Mouse (Mus musculus) right cerebral cortex, postnatal 25 days (tissue): ENCODE results near the gene Coro1a.
"Not testable (repeated sequence)": the region's sequence is repeated elsewhere in the genome, so short reads cannot be mapped to it uniquely, and the experiment has no call there.

ENCODE experiments used
- DNase-seq: peaks from one replicate; pipeline ENCODE4 v3.0.0; 2022

The Coro1a gene

DNA sequence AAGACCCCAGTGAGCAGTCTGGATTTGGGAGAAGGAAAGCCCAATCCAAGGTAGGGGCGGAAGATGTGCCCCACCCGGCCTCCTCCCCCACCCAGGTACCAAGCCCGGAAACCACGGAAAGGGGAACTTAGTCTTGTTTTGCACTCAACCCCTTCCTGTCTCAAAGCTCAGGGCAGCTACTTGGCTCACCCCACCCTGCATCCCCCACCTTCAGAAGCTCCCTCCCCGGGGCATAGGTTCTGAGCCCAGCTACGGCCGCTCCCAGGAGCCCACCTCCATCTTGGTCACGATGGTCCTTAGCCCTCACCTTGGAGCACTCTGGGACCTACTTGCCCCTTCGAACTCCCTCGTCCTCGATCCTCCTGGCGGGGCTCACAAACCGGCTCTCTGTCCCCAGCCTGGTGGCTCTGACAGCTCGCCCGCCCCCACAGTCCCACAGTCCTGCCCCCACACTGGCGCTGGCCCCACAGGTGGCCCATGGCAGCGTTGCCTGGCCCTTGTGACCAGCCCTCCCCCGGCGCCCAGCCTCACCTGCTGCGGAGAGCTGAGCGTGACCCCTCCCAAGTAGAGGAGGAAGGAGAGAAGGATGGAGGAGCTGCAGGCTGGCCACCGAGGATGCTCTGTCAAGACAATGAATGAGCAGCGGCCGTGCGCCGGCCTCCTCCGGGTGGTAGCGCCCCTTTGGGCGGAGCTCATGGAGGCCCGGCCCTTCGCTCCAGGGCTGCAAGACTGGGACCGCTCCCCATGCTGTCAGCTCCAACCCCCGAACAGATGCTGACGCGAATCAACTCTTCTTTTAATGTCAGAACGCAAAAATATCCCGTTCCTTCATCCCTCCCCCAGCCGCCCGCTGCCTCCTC, 3.2 kb downstream of the Coro1a start:
- DNase-seq, result peak; percentile 92

GRCm38 (mm10) chr7:126703757-126704077, 3.9 kb downstream of the Coro1a start:
- DNase-seq, result peak; percentile 42

DNA sequence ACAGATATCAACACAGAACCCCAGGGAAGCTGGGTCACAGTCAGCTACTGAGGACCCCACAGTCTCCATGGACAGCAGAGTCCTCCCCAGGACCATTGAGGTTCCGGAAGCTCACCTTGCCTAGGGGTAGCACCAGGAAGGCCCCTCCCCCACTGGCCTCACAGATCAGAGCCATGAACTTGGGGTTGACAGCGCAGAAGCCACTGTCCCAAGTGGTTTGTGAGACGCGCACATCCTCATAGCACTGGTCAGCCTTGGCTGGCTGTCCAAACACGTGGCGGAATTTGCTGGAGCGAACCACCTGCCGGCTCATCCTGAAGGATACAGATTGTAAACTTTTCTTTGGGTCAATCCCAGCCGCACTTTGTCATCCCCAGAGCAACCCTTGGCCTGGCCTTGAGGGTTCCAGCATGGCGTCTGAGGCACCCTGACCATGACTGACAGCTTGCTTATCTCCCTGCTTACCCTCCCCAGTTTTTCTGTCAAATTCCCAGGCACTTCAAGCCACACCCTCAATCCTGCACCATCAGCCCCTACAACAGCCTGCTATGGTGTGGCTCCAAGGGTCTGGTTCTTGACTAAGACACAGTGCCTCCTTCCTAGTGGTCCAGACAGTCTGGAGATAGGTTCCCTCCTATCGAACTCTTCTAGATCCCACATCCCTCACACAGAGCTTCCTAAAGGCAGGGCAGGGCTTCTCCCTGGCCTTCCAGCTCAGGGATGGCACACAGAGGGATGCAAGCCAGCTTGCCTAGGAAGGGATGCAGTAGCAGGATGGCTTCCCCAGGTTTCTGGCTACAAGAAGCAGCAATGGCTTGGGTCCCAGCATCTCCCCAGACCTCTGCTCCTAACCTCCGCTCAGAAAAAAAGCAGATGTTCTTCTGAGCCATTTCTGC, 4.5 kb downstream of the Coro1a start:
- no peak for DNase-seq

DNA sequence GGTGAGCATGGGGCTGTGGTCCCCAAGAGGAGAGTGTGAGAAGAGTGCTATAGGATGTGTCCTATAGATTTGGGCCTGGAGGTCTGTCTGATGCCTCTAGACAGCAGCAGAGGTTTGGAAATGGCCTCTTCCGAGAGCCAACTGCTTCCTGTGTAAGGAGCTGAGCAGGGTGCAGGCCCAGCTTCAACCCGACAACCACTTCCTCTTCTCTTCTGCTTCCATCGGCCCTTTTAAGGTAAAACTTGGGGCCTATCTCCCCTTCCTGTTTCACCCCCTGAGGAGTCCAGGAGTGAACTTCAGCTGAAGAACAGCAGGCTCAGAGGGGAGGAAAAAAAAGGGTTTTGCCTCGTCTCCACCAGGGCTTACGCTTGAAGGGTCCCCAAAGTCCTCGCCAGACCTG, 5.2 kb downstream of the Coro1a start:
- DNase-seq, result no peak

GRCm38 (mm10) chr7:126701559-126702357, 5.8 kb downstream of the Coro1a start:
- DNase-seq, result no peak

DNA sequence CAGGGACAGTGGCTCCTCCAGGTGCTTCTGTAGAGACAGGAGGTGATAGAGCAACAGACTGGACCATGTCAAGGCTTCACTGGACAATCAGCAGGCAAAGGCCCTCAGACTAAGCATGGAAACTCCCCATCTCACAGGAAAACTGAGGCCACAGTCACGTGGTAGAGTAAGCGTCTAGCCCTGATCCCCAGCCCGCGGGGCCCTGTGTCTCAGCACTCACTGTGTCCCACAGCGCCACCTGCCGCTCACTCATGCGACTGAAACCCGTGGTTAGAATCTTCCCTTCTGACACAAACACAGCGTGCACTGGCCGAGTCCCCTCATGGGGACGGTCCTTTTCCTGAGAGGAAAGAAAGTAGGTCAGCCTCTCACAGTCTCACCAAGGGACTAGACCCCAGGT, 6.5 kb downstream of the Coro1a start:
- peak; percentile 87 for DNase-seq

DNA sequence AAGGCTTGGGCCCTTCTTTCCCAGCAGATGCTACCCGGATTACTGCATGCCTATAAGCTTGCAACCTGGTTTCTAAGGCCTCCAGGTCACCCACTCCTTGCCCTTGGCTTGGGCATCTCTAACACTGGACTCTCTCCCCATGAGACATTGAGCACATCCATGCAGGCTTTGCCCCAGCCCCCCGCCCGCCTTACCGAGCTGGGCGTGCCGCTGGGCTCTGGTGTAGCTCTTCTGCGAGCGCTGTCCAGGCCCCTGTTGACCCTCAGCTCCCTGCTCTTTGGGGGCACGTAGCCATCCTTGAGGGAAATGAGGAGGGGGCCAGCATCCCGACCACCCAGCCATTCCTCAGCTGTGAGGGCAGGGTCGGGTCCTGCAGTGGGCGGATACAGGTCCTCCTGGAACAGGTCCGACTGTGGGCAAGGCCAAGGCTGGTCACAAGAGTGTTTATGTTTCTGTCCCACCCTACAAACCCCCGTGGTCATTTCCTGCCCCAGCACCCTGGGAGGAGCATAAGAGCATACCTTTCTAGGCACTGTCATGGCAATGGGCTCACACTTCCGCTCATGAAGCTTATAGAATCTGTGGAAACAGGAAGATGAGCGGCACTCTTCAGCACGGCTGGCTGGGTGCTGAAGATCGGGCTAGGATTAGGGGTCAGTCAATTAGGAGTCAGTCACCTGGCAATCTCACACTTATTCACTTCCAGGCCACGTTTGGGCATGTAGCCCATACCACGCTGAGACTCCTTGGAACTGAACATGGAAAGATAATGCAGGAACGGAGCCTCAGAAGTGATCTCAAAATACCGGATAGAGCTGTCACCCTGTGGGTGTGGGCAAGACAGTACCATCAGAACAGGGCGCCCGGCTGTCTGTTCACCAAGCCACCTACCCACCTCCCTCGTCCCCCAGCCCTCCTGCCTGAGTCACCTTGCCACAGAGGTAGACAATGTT, 7.2 kb downstream of the Coro1a start:
- DNase-seq, result no peak

DNA sequence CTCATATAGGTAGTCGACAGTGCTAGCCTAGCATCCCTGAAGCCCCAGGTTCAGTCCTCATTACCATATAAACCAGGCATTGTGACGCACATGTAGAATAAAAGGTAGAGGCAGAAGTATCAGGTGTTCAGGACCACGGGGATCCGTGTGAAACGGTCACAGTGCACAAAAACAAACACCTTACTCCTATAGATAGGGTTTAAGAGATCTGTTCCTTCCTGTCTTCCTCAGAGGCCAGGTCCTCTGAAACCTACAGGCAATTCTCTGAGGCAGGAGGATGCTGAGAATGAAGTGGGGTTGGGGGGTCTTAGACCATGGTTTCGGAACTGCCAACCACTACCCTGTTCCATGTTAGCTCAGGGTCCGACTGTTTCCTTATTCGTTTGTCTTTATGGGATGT, 9.7 kb downstream of the Coro1a start:
- no peak for DNase-seq

GRCm38 (mm10) chr7:126696886-126697285, 10.7 kb downstream of the Coro1a start:
- no peak for DNase-seq

DNA sequence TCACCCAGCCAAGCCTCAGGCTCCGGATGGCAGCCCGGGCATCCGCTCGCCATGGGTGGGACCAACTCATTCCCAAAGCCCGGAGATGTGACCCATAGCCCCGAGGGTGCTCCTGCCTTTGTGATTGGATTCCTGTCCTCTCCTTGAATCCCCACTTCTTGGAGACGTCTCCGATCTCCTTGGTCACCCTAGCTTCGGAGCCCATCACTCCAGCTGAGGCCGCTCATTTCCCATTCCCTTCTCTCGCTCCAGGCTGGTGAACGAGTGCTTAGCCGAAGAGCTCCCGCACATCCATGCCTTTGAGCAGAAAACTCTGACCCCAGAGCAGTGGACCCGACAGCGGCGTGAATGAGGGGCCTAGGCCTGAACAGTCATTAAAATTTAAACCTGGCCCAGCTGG, 11.3 kb downstream of the Coro1a start:
- DNase-seq, result no peak

DNA sequence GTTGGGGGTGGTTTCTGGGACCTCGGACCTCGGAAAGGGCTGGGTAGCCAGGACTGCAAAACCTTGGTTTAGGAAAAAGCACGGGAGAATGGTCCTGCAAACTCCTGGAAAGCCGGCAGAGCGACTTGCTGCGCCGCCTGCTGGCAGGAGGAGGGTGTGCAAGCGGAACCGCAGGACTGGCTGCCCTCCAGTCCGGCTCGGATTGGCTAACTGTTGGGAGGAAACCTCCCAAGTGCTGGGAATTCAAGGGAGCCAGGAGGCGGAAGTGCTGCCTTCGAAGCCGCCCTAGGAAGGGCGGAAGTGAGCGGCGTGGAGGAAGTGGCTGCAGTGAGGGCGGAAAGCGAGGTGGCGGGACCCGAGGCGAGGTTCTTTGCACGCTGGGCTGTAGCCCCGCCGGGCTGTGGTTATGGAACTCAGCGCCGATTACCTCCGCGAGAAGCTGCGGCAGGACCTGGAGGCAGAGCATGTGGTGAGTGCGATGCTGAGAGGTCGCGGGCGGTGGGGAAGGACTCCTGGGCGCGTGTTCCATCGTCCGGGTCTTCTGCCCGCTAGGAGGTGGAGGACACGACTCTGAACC, 11.9 kb downstream of the Coro1a start, which contains the start of gene Slx1b:
TSS of gene Slx1b (minus strand) at position 154 of the 577 bp plus-strand sequence.
- DNase-seq, result peak; percentile 94

DNA sequence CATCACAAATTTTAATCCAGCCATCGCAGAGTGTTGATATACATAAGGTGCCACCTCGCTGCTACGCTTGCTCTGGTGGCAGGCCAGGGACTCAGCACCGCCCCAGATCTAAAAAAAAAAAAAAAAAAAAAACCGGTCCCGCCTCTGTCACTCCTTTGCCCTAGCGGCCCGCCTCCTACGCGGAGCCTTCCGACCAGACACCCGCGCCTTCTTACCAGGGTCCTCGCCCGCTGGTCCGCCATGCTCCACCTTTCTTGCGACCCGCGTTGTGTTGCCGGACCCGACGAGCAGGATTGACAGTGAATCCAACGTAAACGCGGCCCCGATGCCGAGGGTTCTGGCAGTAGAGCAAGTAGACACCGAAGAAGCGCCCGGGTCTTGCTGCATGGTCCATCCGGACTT, 12.4 kb downstream of the Coro1a start, which contains the start of gene Bola2:
TSS of gene Bola2 (plus strand) at position 192 of the 402 bp plus-strand sequence.
- DNase-seq, result no peak

DNA sequence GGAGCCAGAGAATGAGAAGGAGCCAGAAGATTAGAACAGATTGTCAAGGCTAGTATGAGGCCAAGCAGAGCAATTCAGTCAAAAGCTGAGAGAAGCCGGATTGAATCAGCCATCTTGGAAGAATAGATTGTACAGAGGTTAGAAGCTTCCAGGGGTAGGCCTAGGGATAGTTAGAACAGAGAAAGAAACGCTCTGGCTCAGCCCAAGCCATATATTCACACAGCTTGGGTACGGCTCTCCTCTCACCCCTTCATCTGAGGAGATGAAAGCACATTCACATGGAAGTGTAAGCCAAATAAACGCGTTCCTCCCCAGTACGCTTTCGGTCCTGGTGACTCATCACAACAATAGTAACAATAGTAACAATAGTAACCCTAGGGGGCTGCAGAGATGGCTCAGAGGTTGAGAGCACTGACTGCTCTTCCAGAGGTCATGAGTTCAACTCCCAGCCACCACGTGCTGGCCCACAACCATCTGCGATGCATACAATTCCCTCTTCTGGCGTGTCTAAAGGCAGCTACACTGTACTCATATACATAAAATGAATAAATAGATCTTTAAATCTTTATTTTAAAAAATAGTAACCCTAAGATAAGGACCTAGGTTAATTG, 13.0 kb downstream of the Coro1a start:
- no peak for DNase-seq

DNA sequence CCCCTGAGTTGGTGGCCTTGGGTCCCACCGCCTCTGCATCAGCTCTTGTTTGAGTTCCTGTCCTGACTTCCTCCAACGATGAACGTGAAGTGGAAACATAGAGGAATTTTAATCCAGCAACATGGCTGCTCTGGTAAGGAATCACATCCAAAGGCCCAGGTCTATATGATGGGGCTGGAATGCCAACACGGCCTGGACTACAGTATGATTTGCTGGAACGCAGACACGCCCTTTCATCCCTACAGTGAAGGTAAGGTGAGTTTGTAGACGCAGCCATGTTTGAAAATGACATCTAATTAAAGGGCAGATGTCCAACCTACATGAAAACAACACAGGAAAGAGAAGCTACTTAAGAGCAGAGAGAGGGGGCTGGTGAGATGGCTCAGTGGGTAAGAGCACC, 13.8 kb downstream of the Coro1a start:
- no peak for DNase-seq

GRCm38 (mm10) chr7:126693256-126693655, 14.3 kb downstream of the Coro1a start:
- DNase-seq, result peak; percentile 66

GRCm38 (mm10) chr7:126692426-126692825, 15.2 kb downstream of the Coro1a start:
- no peak for DNase-seq

DNA sequence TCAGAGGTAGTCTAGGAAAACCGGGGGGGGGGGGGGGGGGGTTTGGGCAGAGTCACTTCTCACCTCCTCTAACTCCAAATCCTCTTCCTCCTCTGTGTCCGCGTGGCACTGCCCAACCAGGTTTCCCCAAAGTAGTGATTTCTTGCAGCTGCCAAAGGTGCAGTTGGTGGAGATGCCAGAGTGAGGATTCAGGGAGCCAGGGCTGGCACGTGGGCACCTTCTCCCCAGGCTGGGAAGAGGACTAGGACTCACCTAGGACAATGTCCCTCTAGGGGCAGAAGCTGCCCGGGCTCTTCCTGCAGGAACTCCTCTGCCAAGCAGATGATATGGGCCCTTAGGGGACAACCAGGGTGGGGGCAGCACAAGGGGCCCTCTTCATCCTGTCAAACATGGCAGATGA, 15.9 kb downstream of the Coro1a start:
- no peak for DNase-seq

DNA sequence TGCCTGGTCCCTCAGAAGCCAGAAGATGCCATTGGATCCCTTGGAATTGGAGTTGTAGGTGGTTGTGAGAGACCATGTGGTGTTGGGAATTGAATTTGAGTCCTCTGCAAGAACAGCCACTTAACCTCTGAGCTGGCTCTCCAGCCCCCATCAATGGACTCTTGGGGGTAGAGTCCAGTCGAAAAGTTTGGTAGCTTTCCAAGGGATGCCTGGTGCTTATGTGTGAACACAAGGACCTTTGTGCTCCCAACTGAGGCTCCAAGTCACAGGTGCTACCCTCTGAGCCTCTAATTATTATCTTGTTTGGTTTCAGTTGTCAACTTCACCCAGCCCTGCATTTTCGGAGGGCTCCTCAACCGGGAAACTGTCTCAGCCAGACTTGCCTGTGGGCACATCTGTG, 16.9 kb downstream of the Coro1a start:
- DNase-seq, result no peak

- DNase-seq, result no peak
Observed at GRCm38 (mm10) chr7:126689021-126689420, 18.6 kb downstream of the Coro1a start.

GRCm38 (mm10) chr7:126688156-126688555, 19.4 kb downstream of the Coro1a start:
- not testable (repeated sequence) for DNase-seq

DNA sequence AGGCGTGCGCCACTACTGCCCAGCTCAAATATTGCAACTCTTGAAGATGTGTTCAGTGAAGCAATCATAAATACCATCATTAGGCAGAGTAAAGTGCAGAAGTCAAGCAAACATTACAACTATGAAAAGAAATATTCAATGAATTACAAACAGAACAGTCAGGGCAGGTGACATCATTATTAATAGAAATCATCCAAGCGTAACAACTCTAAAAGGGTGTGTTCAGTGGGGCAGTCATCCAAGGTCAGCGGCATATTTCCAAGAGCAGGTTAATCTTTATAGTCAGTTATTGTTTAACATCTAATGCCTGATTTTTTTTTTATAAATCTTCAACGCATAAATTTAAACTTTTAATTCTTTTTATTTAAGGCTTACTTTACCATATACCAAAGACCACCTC, 26.4 kb downstream of the Coro1a start:
- no peak for DNase-seq
